Mouse (Mus musculus) C2C12 (cell line): ENCODE measurements around the gene Gli1.

ENCODE experiments used
- CEBPB ChIP-seq: IDR thresholded peaks from one replicate; pipeline ENCODE4 v1.6.1; 2011; ENCODE audit warnings: low read depth, mild to moderate bottlenecking, control low read depth, moderate library complexity
- CTCF ChIP-seq: IDR thresholded peaks from one replicate; pipeline ENCODE4 v1.5.1; 2011; ENCODE audit not compliant: control insufficient read depth, insufficient read depth, insufficient read length
- FOSL1 ChIP-seq: IDR thresholded peaks from one replicate; pipeline ENCODE4 v1.8.0; 2011; ENCODE audit warnings: mild to moderate bottlenecking, low read length; ENCODE audit not compliant: poor library complexity, insufficient read depth, severe bottlenecking
- MYOD1 ChIP-seq: IDR thresholded peaks from one replicate; pipeline ENCODE4 v1.6.1; 2011; ENCODE audit warnings: low read depth; ENCODE audit not compliant: control insufficient read depth, insufficient read length

DNA sequence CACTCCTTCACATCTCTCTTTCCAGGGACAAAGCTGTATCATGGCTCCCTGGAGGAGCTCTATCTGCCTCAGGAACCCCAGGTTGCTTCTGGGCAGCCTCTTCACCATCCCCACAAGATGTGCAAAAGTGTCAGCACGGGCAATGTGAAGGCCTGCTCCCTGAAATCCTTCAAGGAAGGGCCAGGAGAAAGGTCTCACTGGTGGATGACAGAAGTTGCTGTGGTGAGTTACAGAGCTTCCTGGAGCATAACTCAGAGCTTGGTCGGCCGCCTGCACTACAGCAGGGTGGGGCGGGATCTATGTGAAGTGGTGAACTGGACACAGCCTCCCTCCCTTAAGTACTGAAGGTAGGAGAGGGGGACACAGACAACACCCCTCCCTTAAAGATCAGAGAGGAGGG lies 19.1 kb downstream of the Gli1 start:
- TF ChIP-seq CEBPB (no peak), CTCF (no peak), MYOD1 (no peak), FOSL1 (no peak)
